Mouse (Mus musculus) testis, adult 2 months (tissue): ENCODE measurements around the gene Kbtbd13. TPM values are rescaled to one million over a fixed set of nuclear protein-coding genes. Genes with fewer than 3 reads are reported as not detected.

Source experiments
- H3K27ac ChIP-seq: fragments of 200-500 bp; 2 replicates; pipeline ENCODE4 v1.5.1; 2012; ENCODE audit warnings: low read depth, low read length; ENCODE audit not compliant: control insufficient read depth, insufficient read depth
- H3K27me3 ChIP-seq: fragments of 200-500 bp; 2 replicates; pipeline ENCODE4 v1.6.1; 2012; ENCODE audit warnings: mild to moderate bottlenecking, low read length, moderate library complexity; ENCODE audit not compliant: control insufficient read depth, insufficient read depth
- H3K36me3 ChIP-seq: fragments of 200-500 bp; 2 replicates; pipeline ENCODE4 v1.6.1; 2012; ENCODE audit warnings: mild to moderate bottlenecking, low read length; ENCODE audit not compliant: control insufficient read depth, insufficient read depth
- H3K4me1 ChIP-seq: fragments of 200-500 bp; 2 replicates; pipeline ENCODE4 v1.6.1; 2012; ENCODE audit warnings: low read length; ENCODE audit not compliant: control insufficient read depth, insufficient read depth
- H3K4me3 ChIP-seq: fragments of 200-500 bp; 2 replicates; pipeline ENCODE4 v1.5.1; 2012; ENCODE audit warnings: low read depth, mild to moderate bottlenecking, low read length, moderate library complexity, mixed read lengths; ENCODE audit not compliant: control insufficient read depth
- CTCF ChIP-seq: fragments of 200-500 bp; IDR thresholded peaks from 2 replicates; pipeline ENCODE4 v1.5.1; 2012; ENCODE audit warnings: low read depth, mild to moderate bottlenecking, inconsistent platforms, low read length, moderate library complexity; ENCODE audit not compliant: control insufficient read depth, insufficient read depth, insufficient replicate concordance
- POLR2A ChIP-seq: fragments of 200-500 bp; IDR thresholded peaks from 2 replicates; pipeline ENCODE4 v1.6.1; 2012; ENCODE audit warnings: low read depth, mild to moderate bottlenecking, inconsistent platforms, low read length, moderate library complexity; ENCODE audit not compliant: control insufficient read depth
- polyA plus RNA-seq: library from polyadenylated mRNA; depleted of rRNA; stranded (reverse); fragments of >200 nt; gene quantifications from 2 replicates; pipeline ENCODE4 v1.2.3, GENCODE M21; 2012

Kbtbd13 gene
- polyA plus RNA-seq, 1 experiment = 0.23 TPM

GRCm38 (mm10) chr9:65392638-65393364, 1.3 kb upstream of the Kbtbd13 start:
- H3K27ac ChIP-seq = no peak overlapping the region
- peaks cover 6% of the 10 kb centered on the region; the same call in 1 of the 2 replicates for H3K4me1 ChIP-seq

GRCm38 (mm10) chr9:65390752-65391612, 470 bp downstream of the Kbtbd13 start:
- H3K4me3 ChIP-seq = peak overlapping the region; percentile 77
- H3K27me3 ChIP-seq = no peaks in the 10 kb centered on the region
- TF ChIP-seq CTCF (no peak), POLR2A (no peak)
- H3K4me1 ChIP-seq = peaks cover 6% of the 10 kb centered on the region; the same call in 1 of the 2 replicates
- H3K27ac ChIP-seq = no peak overlapping the region
- H3K36me3 ChIP-seq = no peaks in the 10 kb centered on the region

More at GRCm38 (mm10) chr9:65392638-65393364, 1.3 kb upstream of the Kbtbd13 start:
- H3K27me3 ChIP-seq = no peaks in the 10 kb centered on the region
- TF ChIP-seq CTCF (peak; percentile 70; the same call in 1 of the 2 replicates), POLR2A (no peak)
- no peaks in the 10 kb centered on the region for H3K36me3 ChIP-seq
- H3K4me3 ChIP-seq = no peak overlapping the region

GRCm38 (mm10) chr9:65386373-65387140, 4.9 kb downstream of the Kbtbd13 start:
- no peaks in the 10 kb centered on the region for H3K27me3 ChIP-seq
- no peak overlapping the region for H3K4me3 ChIP-seq
- H3K27ac ChIP-seq = no peak overlapping the region
- H3K36me3 ChIP-seq = no peaks in the 10 kb centered on the region
- H3K4me1 ChIP-seq = peaks cover 7% of the 10 kb centered on the region; the same call in 1 of the 2 replicates
- no peak for TF ChIP-seq POLR2A
- no peak for TF ChIP-seq CTCF

GRCm38 (mm10) chr9:65384276-65384675, 7.2 kb downstream of the Kbtbd13 start:
- H3K27ac ChIP-seq = no peak overlapping the region
- no peaks in the 10 kb centered on the region for H3K27me3 ChIP-seq
- no peaks in the 10 kb centered on the region for H3K36me3 ChIP-seq
- H3K4me3 ChIP-seq = no peak overlapping the region
- H3K4me1 ChIP-seq = peaks cover 2% of the 10 kb centered on the region; the same call in 1 of the 2 replicates
- no peak for TF ChIP-seq CTCF
- TF ChIP-seq POLR2A = no peak

- H3K4me3 ChIP-seq = no peak overlapping the region
- no peaks in the 10 kb centered on the region for H3K36me3 ChIP-seq
- H3K27ac ChIP-seq = no peak overlapping the region
- TF ChIP-seq POLR2A (no peak), CTCF (no peak)
- no peaks in the 10 kb centered on the region for H3K27me3 ChIP-seq
- peaks cover 2% of the 10 kb centered on the region; the same call in 1 of the 2 replicates for H3K4me1 ChIP-seq
These were observed 8.7 kb downstream of the Kbtbd13 start for GRCm38 (mm10) chr9:65382751-65383097.

- H3K36me3 ChIP-seq = no peaks in the 10 kb centered on the region
- H3K4me3 ChIP-seq = no peak overlapping the region
- peaks cover 2% of the 10 kb centered on the region; the same call in 1 of the 2 replicates for H3K4me1 ChIP-seq
- H3K27ac ChIP-seq = no peak overlapping the region
- no peak for TF ChIP-seq CTCF
- no peak for TF ChIP-seq POLR2A
- H3K27me3 ChIP-seq = no peaks in the 10 kb centered on the region
These were observed 9.3 kb downstream of the Kbtbd13 start for GRCm38 (mm10) chr9:65382031-65382750.
